Mouse (Mus musculus) E14TG2a.4 (cell line): ENCODE measurements around the gene Barx2.

Source experiments
- CTCF ChIP-seq: conservative IDR thresholded peaks from 2 replicates; pipeline ENCODE4 v1.5.1; 2014; ENCODE audit warnings: low read length
- NANOG ChIP-seq: IDR thresholded peaks from 2 replicates; pipeline ENCODE4 v1.6.1; 2014; ENCODE audit warnings: borderline replicate concordance, low read length, mixed read lengths

DNA sequence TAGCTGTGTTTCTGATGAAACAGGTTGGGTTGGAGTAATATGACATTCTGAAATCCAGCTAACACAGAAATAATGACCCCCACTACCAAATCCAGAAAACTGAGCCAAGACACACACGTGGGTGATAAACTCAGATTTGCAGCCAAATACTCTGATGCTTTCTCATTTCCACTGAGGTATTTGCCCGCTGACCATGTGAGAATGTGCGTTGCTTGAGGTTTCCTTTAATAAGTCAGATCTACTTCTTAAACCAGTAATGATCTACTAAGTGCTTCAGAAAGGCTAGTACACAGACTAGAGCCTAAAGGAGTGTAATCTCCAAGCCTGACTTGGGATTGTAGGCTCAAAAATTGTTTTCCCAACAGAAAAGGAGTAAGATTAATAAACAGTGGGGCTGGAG is 39.0 kb downstream of the Barx2 start:
- TF ChIP-seq CTCF (no peak), NANOG (no peak)
